Mouse (Mus musculus): ENCODE measurements around the gene Srsf5. TPM values are rescaled to one million over a fixed set of nuclear protein-coding genes. Genes with fewer than 3 reads are reported as not detected.

Gene Srsf5
- polyA plus RNA-seq, 1 experiment from 2014 or later = 312 TPM

DNA sequence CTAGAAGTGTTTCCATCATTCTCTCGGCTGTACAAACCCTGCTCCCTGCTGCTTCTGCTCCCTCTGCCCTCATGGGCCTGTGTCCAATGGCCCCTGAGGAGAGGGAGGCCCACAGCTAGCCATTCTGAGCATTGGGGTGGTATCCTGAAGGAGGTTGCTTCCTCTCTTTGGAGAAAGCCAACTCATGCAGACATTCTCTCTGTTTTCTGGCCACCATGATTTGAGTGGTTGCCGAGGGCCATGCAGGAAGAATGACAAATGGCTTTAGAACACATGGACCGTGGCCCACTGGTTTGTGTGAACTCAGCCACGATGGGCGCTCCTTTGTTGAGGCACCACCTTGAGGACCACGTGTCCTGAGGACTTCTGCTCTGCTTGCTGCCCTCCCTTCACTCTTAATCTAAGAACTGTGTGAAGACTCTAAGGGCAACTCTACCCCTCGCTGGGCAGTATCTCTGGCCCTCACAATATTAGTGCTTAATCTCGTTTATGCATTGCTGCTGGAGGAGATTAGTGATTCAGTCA is 24.9 kb downstream of the Srsf5 start:
- Histone ChIP-seq H3K9ac (replicated peaks; ENCODE audit: low read depth, low read length) (no peak overlapping the region), H3K9me3 (ENCODE audit: control insufficient read depth, low read depth, low read length) (no peaks in the 10 kb centered on the region), H3K36me3 (ENCODE audit: control insufficient read depth, insufficient read depth, low read length) (no peaks in the 10 kb centered on the region), H3K4me1 (ENCODE audit: control insufficient read depth, insufficient read depth, low read length) (no peaks in the 10 kb centered on the region), H3K27me3 (ENCODE audit: control insufficient read depth, insufficient read depth, low read length) (no peaks in the 10 kb centered on the region), H3K4me2 (replicated peaks; ENCODE audit: low read depth, low read length) (no peak overlapping the region), H3K4me3 (ENCODE audit: low read depth, low read length) (no peak overlapping the region), H3K27ac (ENCODE audit: low read length) (no peak overlapping the region)
- ATAC-seq (ENCODE audit: insufficient number of reproducible peaks, insufficient read depth, low FRiP score, low read depth) = no peak
- 83% methylated on average over 8 of the region's 8 CpGs for WGBS

DNA sequence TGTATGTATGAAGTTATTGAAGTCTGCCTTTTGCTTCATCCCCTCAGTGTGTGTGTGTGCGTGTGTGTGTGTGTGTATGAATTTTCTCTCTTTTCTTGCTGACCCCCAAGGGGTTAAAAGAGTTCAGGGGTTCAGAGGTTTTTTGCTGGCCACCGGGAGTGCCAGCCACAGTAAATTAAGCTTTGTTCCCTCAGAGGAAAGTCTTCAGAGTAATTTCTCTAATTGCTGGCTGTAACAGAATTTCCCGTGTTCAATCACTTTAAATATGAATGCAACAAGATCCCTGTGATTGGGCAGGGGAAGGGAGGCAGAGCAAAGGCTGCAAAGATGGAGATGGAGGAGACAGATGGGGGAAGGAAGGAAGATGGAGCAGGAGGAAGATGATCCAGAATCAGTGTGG is 26.5 kb downstream of the Srsf5 start:
- Histone ChIP-seq H3K9me3 (ENCODE audit: control insufficient read depth, low read depth, low read length) (no peaks in the 10 kb centered on the region), H3K4me3 (ENCODE audit: low read depth, low read length) (no peak overlapping the region), H3K27ac (ENCODE audit: low read length) (no peak overlapping the region), H3K27me3 (ENCODE audit: control insufficient read depth, insufficient read depth, low read length) (no peaks in the 10 kb centered on the region), H3K36me3 (ENCODE audit: control insufficient read depth, insufficient read depth, low read length) (no peaks in the 10 kb centered on the region), H3K4me1 (ENCODE audit: control insufficient read depth, insufficient read depth, low read length) (no peaks in the 10 kb centered on the region), H3K4me2 (replicated peaks; ENCODE audit: low read depth, low read length) (no peak overlapping the region), H3K9ac (replicated peaks; ENCODE audit: low read depth, low read length) (no peak overlapping the region)
- 32% methylated on average over 3 of the region's 3 CpGs for WGBS
- no peak for ATAC-seq (ENCODE audit: insufficient number of reproducible peaks, insufficient read depth, low FRiP score, low read depth)

DNA sequence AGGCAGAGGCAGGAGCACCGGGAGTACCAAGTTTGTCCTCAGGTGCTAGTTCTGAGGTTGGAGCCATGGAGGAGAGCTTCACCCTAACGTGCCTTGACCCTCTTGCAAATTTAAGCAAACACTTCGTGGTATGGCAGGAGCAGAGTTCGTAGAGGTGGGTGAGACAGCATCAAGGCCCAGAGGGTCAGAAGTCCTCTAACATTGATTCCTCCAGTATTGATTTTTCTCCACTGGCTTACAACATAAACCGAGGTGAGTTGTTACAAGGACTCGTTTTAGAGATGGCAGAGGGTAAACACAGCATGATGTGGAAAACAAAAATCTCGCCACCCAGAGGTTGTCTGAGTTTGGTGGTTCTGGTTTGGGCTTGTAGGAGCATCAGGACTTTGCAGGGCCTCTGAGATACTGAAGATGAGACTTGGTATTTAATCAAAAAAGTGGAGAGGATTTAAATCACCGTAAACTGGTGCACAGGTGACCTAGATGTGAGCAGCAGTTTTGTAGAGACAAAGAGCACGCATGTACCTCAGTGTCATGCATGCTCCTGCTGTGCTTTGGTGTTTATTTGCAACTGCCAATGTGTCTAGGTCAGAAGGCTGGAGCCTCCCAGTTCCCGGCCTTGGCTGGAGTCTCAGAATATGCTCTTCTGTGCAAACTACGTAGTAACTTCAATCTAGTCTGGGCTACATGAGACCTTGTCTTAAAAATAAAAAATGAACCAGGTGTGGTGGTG is 30.8 kb downstream of the Srsf5 start:
- Histone ChIP-seq H3K4me1 (ENCODE audit: control insufficient read depth, insufficient read depth, low read length) (no peaks in the 10 kb centered on the region), H3K4me2 (replicated peaks; ENCODE audit: low read depth, low read length) (no peak overlapping the region), H3K36me3 (ENCODE audit: control insufficient read depth, insufficient read depth, low read length) (no peaks in the 10 kb centered on the region), H3K9ac (replicated peaks; ENCODE audit: low read depth, low read length) (no peak overlapping the region), H3K9me3 (ENCODE audit: control insufficient read depth, low read depth, low read length) (no peaks in the 10 kb centered on the region), H3K27ac (ENCODE audit: low read length) (no peak overlapping the region), H3K27me3 (ENCODE audit: control insufficient read depth, insufficient read depth, low read length) (no peaks in the 10 kb centered on the region), H3K4me3 (ENCODE audit: low read depth, low read length) (no peak overlapping the region)
- ATAC-seq (ENCODE audit: insufficient number of reproducible peaks, insufficient read depth, low FRiP score, low read depth) = no peak
- WGBS = 74% methylated on average over 11 of the region's 11 CpGs

DNA sequence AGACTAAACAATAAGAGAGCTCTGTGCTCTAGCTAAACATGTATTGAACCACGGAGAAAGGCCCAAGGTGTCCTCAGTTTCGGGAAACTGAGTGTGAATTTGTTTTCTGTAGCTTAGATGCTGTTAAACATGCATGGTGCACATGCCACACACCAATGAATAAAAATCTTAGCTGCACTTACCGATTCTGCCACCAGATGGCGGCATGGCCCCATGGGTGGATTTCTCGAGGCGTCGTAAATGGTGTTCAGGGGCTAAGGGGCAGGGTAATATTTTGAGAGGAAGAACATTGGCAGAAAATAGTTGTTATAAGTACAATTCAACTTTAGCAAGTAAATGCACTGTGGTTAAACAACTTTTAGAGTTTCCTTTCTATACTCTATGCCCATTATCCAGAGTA is 37.0 kb downstream of the Srsf5 start:
- Histone ChIP-seq H3K4me3 (ENCODE audit: low read depth, low read length) (no peak overlapping the region), H3K4me1 (ENCODE audit: control insufficient read depth, insufficient read depth, low read length) (no peaks in the 10 kb centered on the region), H3K4me2 (replicated peaks; ENCODE audit: low read depth, low read length) (no peak overlapping the region), H3K36me3 (ENCODE audit: control insufficient read depth, insufficient read depth, low read length) (no peaks in the 10 kb centered on the region), H3K9me3 (ENCODE audit: control insufficient read depth, low read depth, low read length) (no peaks in the 10 kb centered on the region), H3K27me3 (ENCODE audit: control insufficient read depth, insufficient read depth, low read length) (no peaks in the 10 kb centered on the region), H3K9ac (replicated peaks; ENCODE audit: low read depth, low read length) (no peak overlapping the region), H3K27ac (ENCODE audit: low read length) (no peak overlapping the region)
- ATAC-seq (ENCODE audit: insufficient number of reproducible peaks, insufficient read depth, low FRiP score, low read depth) = no peak
- 1% methylated on average over 7 of the region's 7 CpGs for WGBS

DNA sequence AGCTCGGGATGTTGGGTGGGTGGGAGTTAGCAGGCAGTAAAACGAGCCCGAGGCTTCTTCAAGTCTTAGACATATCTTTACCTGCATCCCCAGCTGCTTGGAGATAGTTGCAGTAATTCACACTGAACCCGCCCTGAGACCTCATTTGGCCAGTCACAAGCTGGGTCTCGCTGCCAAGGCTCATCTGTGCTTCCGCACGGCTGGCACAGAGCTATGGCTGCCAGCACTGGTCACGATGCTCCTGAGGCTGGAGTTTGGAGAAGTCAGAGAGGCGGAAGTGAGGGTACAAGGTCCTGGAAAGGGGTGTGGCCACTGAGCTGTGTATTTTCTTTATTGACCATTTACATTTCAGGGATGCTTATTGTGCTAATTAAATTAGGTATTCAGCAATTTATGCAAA is 38.4 kb downstream of the Srsf5 start:
- no peaks in the 10 kb centered on the region for H3K9me3 ChIP-seq (ENCODE audit: control insufficient read depth, low read depth, low read length)
- H3K27me3 ChIP-seq (ENCODE audit: control insufficient read depth, insufficient read depth, low read length) = no peaks in the 10 kb centered on the region
- H3K4me3 ChIP-seq (ENCODE audit: low read depth, low read length) = no peak overlapping the region
- H3K4me2 ChIP-seq (replicated peaks; ENCODE audit: low read depth, low read length) = no peak overlapping the region
- H3K27ac ChIP-seq (ENCODE audit: low read length) = no peak overlapping the region
- 78% methylated on average over 9 of the region's 9 CpGs for WGBS
- no peaks in the 10 kb centered on the region for H3K36me3 ChIP-seq (ENCODE audit: control insufficient read depth, insufficient read depth, low read length)
- no peak for ATAC-seq (ENCODE audit: insufficient number of reproducible peaks, insufficient read depth, low FRiP score, low read depth)
- no peak overlapping the region for H3K9ac ChIP-seq (replicated peaks; ENCODE audit: low read depth, low read length)
- H3K4me1 ChIP-seq (ENCODE audit: control insufficient read depth, insufficient read depth, low read length) = no peaks in the 10 kb centered on the region

DNA sequence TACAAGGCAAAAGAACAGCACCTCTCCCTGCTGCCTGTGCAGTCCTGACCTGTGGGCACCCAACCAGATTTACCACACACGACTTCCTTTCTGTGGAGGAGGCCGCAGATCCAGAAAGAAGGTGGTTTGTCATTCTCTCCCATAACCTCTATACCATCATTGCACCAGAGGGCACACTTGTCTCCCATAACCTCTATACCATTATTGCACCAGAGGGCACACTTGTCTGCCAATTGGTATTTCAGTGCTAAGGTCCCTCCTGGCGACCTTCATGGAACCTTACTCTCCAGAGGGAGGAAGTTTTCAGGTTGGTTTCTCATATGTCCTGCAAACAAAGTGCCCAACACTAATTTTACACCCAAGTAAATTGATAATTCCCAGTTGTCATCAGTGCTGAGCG is 41.3 kb downstream of the Srsf5 start:
- H3K27ac ChIP-seq (ENCODE audit: low read length) = no peak overlapping the region
- H3K4me1 ChIP-seq (ENCODE audit: control insufficient read depth, insufficient read depth, low read length) = no peaks in the 10 kb centered on the region
- no peak overlapping the region for H3K4me3 ChIP-seq (ENCODE audit: low read depth, low read length)
- no peak overlapping the region for H3K9ac ChIP-seq (replicated peaks; ENCODE audit: low read depth, low read length)
- H3K36me3 ChIP-seq (ENCODE audit: control insufficient read depth, insufficient read depth, low read length) = no peaks in the 10 kb centered on the region
- H3K4me2 ChIP-seq (replicated peaks; ENCODE audit: low read depth, low read length) = no peak overlapping the region
- no peak for ATAC-seq (ENCODE audit: insufficient number of reproducible peaks, insufficient read depth, low FRiP score, low read depth)
- WGBS = 77% methylated on average over 4 of the region's 4 CpGs
- H3K9me3 ChIP-seq (ENCODE audit: control insufficient read depth, low read depth, low read length) = no peaks in the 10 kb centered on the region
- H3K27me3 ChIP-seq (ENCODE audit: control insufficient read depth, insufficient read depth, low read length) = no peaks in the 10 kb centered on the region

DNA sequence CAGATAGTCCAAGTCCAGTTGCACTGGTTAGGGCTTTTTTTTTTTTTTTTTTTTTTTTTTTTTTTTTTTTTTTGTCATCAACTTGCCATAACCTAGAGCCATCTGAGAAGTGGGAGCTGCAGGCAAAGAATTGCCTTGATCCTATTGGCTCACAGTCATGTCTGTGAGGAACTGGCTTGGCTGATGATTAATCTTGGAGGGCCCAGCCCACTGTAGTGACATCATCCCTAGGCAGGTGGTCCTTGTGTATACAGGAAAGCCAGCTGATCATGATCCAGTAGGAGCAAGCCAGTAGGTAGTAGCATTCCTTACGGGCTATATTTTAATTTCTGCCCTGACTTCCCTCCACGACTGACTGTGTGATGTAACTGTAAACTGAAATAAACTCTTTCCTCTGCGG is 43.0 kb downstream of the Srsf5 start:
- Histone ChIP-seq H3K4me3 (ENCODE audit: low read depth, low read length) (no peak overlapping the region), H3K9ac (replicated peaks; ENCODE audit: low read depth, low read length) (no peak overlapping the region), H3K9me3 (ENCODE audit: control insufficient read depth, low read depth, low read length) (no peaks in the 10 kb centered on the region), H3K36me3 (ENCODE audit: control insufficient read depth, insufficient read depth, low read length) (no peaks in the 10 kb centered on the region), H3K4me1 (ENCODE audit: control insufficient read depth, insufficient read depth, low read length) (no peaks in the 10 kb centered on the region), H3K4me2 (replicated peaks; ENCODE audit: low read depth, low read length) (no peak overlapping the region), H3K27me3 (ENCODE audit: control insufficient read depth, insufficient read depth, low read length) (no peaks in the 10 kb centered on the region), H3K27ac (ENCODE audit: low read length) (no peak overlapping the region)
- ATAC-seq (ENCODE audit: insufficient number of reproducible peaks, insufficient read depth, low FRiP score, low read depth) = no peak
- 77% methylated on average over 3 of the region's 3 CpGs for WGBS

DNA sequence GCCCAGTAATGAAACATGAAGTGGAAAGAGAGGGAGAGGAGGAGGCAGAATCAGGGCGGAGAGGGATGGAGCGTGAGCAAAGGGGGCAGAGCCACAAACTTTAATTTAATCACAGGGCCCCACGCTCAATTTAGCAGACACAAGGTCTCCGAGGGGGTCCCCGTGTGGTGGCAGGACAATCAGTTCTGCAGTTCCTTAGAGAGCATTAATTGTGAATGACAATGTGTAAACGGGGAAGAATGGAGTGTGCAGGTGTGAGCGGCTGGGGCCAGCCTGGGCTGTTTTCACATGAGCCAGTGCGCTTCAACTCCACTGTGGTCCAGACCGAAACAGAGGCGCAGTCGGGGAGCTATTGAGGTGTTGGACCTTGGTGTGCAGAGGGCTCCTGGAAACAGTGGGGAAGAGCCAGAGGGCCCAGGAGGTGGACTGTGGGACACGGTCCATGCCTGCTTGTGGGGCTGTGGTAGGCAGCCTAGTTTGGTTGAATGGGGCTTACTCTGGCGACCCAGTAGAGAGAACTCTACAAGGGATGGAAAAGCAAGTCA is 45.7 kb downstream of the Srsf5 start:
- H3K4me1 ChIP-seq (ENCODE audit: control insufficient read depth, insufficient read depth, low read length) = no peaks in the 10 kb centered on the region
- no peak overlapping the region for H3K9ac ChIP-seq (replicated peaks; ENCODE audit: low read depth, low read length)
- H3K9me3 ChIP-seq (ENCODE audit: control insufficient read depth, low read depth, low read length) = no peaks in the 10 kb centered on the region
- no peak overlapping the region for H3K27ac ChIP-seq (ENCODE audit: low read length)
- no peak overlapping the region for H3K4me3 ChIP-seq (ENCODE audit: low read depth, low read length)
- H3K36me3 ChIP-seq (ENCODE audit: control insufficient read depth, insufficient read depth, low read length) = no peaks in the 10 kb centered on the region
- no peak overlapping the region for H3K4me2 ChIP-seq (replicated peaks; ENCODE audit: low read depth, low read length)
- H3K27me3 ChIP-seq (ENCODE audit: control insufficient read depth, insufficient read depth, low read length) = no peaks in the 10 kb centered on the region
- ATAC-seq (ENCODE audit: insufficient number of reproducible peaks, insufficient read depth, low FRiP score, low read depth) = no peak
- 88% methylated on average over 13 of the region's 13 CpGs for WGBS

DNA sequence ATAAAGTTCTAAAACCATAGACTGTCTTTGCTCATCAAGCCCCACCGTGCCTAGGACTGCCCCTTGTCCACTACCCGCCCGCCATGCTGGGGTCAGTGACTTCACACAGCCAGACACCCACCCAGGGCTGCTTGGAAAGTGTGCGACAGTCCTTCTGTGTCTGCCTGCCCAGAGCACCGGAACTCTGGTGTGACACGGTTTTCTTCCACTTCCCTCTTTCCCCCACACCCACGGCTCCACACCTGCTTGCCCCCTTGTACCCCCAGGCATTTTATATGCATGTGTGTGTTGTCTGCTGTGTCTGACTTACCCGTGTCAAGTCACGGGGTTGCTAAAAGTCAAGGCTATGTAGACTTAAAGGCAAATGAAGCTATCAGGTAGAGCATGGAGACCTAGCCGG is 46.5 kb downstream of the Srsf5 start:
- ATAC-seq (ENCODE audit: insufficient number of reproducible peaks, insufficient read depth, low FRiP score, low read depth) = no peak

More for the DNA sequence above, 46.5 kb downstream of the Srsf5 start:
- Histone ChIP-seq H3K27ac (ENCODE audit: low read length) (no peak overlapping the region), H3K9me3 (ENCODE audit: control insufficient read depth, low read depth, low read length) (no peaks in the 10 kb centered on the region), H3K4me3 (ENCODE audit: low read depth, low read length) (no peak overlapping the region), H3K4me2 (replicated peaks; ENCODE audit: low read depth, low read length) (no peak overlapping the region), H3K27me3 (ENCODE audit: control insufficient read depth, insufficient read depth, low read length) (no peaks in the 10 kb centered on the region), H3K36me3 (ENCODE audit: control insufficient read depth, insufficient read depth, low read length) (no peaks in the 10 kb centered on the region), H3K4me1 (ENCODE audit: control insufficient read depth, insufficient read depth, low read length) (no peaks in the 10 kb centered on the region), H3K9ac (replicated peaks; ENCODE audit: low read depth, low read length) (no peak overlapping the region)
- 80% methylated on average over 10 of the region's 10 CpGs for WGBS

Data from stomach, embryonic 14.5 days (tissue).